Mouse (Mus musculus) C2C12 (cell line): ENCODE measurements around the gene Rp2. TPM values are rescaled to one million over a fixed set of nuclear protein-coding genes. Genes with fewer than 3 reads are reported as not detected.
A peak's percentile ranks its signal among the peaks of the same experiment; 100 is the strongest.

Experiments used
- H3K27me3 ChIP-seq: one replicate; pipeline ENCODE4 v1.6.1; 2011; ENCODE audit not compliant: control insufficient read depth, insufficient read depth, insufficient read length
- H3K36me3 ChIP-seq: one replicate; pipeline ENCODE4 v1.6.1; 2011; ENCODE audit not compliant: control insufficient read depth, insufficient read depth
- H3K4me3 ChIP-seq: one replicate; pipeline ENCODE4 v1.5.1; 2011; ENCODE audit warnings: mild to moderate bottlenecking, control low read depth; ENCODE audit not compliant: poor library complexity, insufficient read depth, severe bottlenecking
- H3K79me2 ChIP-seq: one replicate; pipeline ENCODE4 v1.6.1; 2011; ENCODE audit not compliant: control insufficient read depth, insufficient read depth
- H3K79me3 ChIP-seq: one replicate; pipeline ENCODE4 v1.6.1; 2011; ENCODE audit warnings: low read depth, control low read depth
- H3ac ChIP-seq: one replicate; pipeline ENCODE3; 2011; ENCODE audit warnings: low read depth; ENCODE audit not compliant: control insufficient read depth, insufficient read length
- CEBPB ChIP-seq: IDR thresholded peaks from one replicate; pipeline ENCODE4 v1.6.1; 2011; ENCODE audit warnings: low read depth, mild to moderate bottlenecking, control low read depth, moderate library complexity
- CTCF ChIP-seq: IDR thresholded peaks from one replicate; pipeline ENCODE4 v1.5.1; 2011; ENCODE audit not compliant: control insufficient read depth, insufficient read depth, insufficient read length
- FOSL1 ChIP-seq: IDR thresholded peaks from one replicate; pipeline ENCODE4 v1.8.0; 2011; ENCODE audit warnings: mild to moderate bottlenecking, low read length; ENCODE audit not compliant: poor library complexity, insufficient read depth, severe bottlenecking
- MAX ChIP-seq: IDR thresholded peaks from one replicate; pipeline ENCODE4 v1.6.1; 2011; ENCODE audit warnings: mild to moderate bottlenecking, control low read depth
- MYOD1 ChIP-seq: IDR thresholded peaks from one replicate; pipeline ENCODE4 v1.6.1; 2011; ENCODE audit warnings: low read depth; ENCODE audit not compliant: control insufficient read depth, insufficient read length
- MYOG ChIP-seq: IDR thresholded peaks from one replicate; pipeline ENCODE4 v1.6.1; 2011; ENCODE audit not compliant: control insufficient read depth, insufficient read length; ENCODE audit errors: extremely low read depth
- USF1 ChIP-seq: IDR thresholded peaks from one replicate; pipeline ENCODE4 v1.6.1; 2011; ENCODE audit warnings: low read depth, mild to moderate bottlenecking, control low read depth, moderate library complexity
- polyA plus RNA-seq: library from polyadenylated mRNA; unstranded; fragments of >200 nt; fragmentation: generic; extraction: Trizol; gene quantifications from one replicate; pipeline ENCODE4 v1.2.1, GENCODE M21; 2012; ENCODE audit warnings: missing spikeins

Rp2 gene
- polyA plus RNA-seq, 1 experiment, result 3.3 TPM

DNA sequence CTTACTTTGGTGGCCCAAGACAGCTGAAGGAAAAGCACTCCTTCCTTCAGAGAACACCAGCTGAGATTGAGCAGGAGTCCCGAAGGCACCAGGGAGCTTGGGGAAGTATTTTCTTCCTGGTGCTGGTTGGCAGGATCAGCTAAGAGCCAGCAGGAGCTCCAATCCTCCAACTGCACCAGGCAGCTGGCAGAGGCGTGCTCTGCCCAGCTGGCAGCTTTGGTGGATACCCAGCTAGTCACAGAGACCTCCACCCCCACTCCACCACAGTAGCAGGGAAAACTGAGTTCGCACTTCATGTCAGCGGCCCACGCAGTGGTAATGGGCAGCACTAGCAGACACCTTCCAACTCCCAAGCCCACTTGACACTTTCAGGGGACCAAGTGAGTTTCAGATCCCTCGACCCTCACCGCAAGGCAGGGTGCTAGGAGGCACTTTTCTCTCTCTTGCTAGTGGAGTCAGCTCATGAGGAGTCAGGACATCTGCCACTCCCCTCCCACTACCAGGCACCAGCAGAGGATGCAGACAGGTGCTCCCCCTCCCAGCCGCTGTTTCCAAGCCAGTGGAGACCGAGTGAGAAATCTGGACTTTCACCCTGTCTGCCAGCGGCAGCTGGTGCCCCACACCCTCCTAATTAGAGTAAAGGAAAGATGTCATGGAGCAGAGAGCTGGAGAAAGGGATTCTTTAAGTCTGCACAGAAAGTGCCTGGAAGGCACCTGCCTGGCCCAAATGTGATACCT is 50.8 kb downstream of the Rp2 start:
- Histone ChIP-seq H3ac (no peak overlapping the region), H3K79me2 (no peaks in the 10 kb centered on the region), H3K27me3 (no peaks in the 10 kb centered on the region), H3K79me3 (no peaks in the 10 kb centered on the region), H3K36me3 (no peaks in the 10 kb centered on the region), H3K4me3 (no peak overlapping the region)
- TF ChIP-seq USF1 (no peak), FOSL1 (no peak), MYOD1 (no peak), CEBPB (no peak), MAX (no peak), MYOG (no peak), CTCF (no peak)

- Histone ChIP-seq H3K36me3 (no peaks in the 10 kb centered on the region), H3K4me3 (no peak overlapping the region), H3K79me3 (no peaks in the 10 kb centered on the region), H3K79me2 (no peaks in the 10 kb centered on the region), H3K27me3 (no peaks in the 10 kb centered on the region), H3ac (no peak overlapping the region)
- TF ChIP-seq FOSL1 (peak; percentile 2), MYOD1 (no peak), MYOG (no peak)
Observed at GRCm38 (mm10) chrX:20418461-20418860, 54.2 kb downstream of the Rp2 start.

DNA sequence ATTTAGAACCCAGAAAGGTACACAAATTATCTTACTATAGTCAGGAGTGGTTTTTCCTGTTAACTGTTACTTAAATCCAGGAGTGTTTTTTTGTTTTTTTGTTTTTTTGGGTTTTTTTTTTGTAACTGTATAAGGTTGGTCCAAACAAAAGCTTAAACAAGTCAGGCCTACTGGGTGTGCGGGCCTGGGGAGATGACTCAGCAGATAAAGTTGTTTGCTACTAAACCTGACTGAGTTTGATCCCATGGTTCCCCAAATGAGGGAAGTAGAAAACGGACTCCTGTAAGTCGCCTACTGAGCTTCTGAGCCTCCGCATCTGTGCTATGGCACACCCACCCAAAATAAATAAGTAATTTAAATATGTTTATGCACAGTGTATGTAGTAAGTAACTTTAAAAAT is 55.3 kb downstream of the Rp2 start:
- TF ChIP-seq MAX (no peak), FOSL1 (no peak), MYOD1 (no peak), CTCF (no peak), USF1 (no peak), MYOG (no peak), CEBPB (no peak)
- Histone ChIP-seq H3K79me3 (no peaks in the 10 kb centered on the region), H3K79me2 (no peaks in the 10 kb centered on the region), H3K36me3 (no peaks in the 10 kb centered on the region), H3ac (no peak overlapping the region), H3K4me3 (no peak overlapping the region), H3K27me3 (no peaks in the 10 kb centered on the region)

DNA sequence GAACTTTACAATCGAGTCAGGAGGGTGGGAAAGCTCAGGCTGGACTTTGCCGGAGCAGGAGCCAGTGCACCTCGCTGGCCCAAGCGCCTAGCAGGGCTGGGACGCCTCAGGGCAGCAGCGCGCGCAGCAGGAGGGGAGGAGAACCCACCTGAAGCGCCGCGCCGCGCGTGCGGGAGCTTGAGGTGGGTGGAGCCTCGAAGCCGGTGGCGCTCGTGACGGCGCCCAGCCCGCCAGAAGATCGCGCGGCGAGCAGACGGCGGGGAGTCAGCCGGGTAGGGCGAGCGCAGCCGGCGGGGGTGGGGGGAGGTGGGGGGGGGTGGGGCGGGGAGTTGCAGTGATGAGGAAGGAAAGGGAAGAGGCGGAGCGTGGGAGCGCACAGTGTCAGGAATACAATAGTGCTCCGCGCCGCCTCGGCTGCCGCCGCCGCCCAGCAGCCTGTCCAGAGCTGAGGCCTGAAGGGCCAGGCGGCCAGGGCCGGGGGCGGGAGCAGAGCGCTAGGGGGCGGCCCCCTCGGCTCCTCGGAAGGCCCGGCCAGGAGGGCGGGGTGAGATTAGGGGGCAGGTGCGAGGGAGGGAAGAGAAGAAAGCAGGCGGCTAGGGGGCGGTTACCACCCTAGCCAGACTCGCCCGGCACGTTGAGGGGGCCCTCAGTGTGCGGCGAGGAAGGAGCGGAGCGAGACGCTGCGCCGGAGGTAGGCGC is 61.0 kb downstream of the Rp2 start, which contains the start of gene Jade3:
TSS of gene Jade3 (plus strand) at position 549 of the 699 bp plus-strand sequence.
- H3K79me3 ChIP-seq, result peaks cover 13% of the 10 kb centered on the region
- H3K27me3 ChIP-seq, result no peaks in the 10 kb centered on the region
- H3K36me3 ChIP-seq, result no peaks in the 10 kb centered on the region
- H3K4me3 ChIP-seq, result peak within 1 kb of the TSS; percentile 41
- peaks cover 21% of the 10 kb centered on the region for H3K79me2 ChIP-seq
- peak within 1 kb of the TSS; percentile 99 for H3ac ChIP-seq
- TF ChIP-seq CEBPB, result no peak
- TF ChIP-seq MYOG, result no peak
- no peak for TF ChIP-seq MAX
- TF ChIP-seq CTCF, result no peak
- no peak for TF ChIP-seq MYOD1
- no peak for TF ChIP-seq USF1
- no peak for TF ChIP-seq FOSL1

- H3K36me3 ChIP-seq, result no peaks in the 10 kb centered on the region
- peaks cover 21% of the 10 kb centered on the region for H3K79me2 ChIP-seq
- peaks cover 13% of the 10 kb centered on the region for H3K79me3 ChIP-seq
- peak overlapping the region; percentile 41 for H3K4me3 ChIP-seq
- no peaks in the 10 kb centered on the region for H3K27me3 ChIP-seq
- peak overlapping the region; percentile 99 for H3ac ChIP-seq
- TF ChIP-seq USF1 (no peak), FOSL1 (no peak), MAX (no peak), CTCF (no peak), CEBPB (no peak), MYOG (no peak), MYOD1 (no peak)
Observed at GRCm38 (mm10) chrX:20425839-20426449, 61.7 kb downstream of the Rp2 start.

Other genes starting within 250 kb of the Rp2 start
- gene Slc9a7, start 72.7 kb upstream of the Rp2 start, polyA plus RNA-seq, result 0.02 TPM
- gene Jade3, start 61.2 kb downstream of the Rp2 start, polyA plus RNA-seq, result 2.9 TPM
- gene Rgn, start 185.3 kb downstream of the Rp2 start, polyA plus RNA-seq, result not detected